Mouse (Mus musculus): ENCODE data around the gene Dpt. TPM values are rescaled to one million over a fixed set of nuclear protein-coding genes. Genes with fewer than 3 reads are reported as not detected.

Gene Dpt
- polyA plus RNA-seq (2014; fragmentation: Illumina TruSeq; extraction: RNeasy Lipid Tissue Mini Kit (QIAGEN cat#74804); ENCODE audit: low read depth, low replicate concordance): 246 TPM

DNA sequence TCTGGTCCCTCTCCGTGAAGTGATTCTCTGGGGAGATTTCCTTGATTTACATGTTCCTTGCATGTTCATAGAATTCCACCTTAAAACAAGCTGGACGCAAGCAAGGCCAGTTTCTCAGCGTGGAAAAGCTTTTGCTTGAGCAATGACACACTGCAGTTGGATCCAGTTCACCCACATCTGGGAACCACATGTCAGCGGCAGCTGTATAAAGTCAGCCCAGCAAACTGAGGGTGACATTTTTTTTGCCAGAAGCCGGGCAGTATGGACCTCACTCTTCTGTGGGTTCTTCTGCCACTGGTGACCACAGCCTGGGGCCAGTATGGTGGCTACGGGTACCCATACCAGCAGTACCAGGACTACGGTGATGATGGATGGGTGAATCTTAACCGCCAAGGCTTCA lies at the start of gene Dpt:
Gene Dpt (plus strand): TSS at position 174 of the 400 bp plus-strand sequence.

Other genes starting within 250 kb of the Dpt start
- gene Xcl1, start 138.9 kb downstream of the Dpt start, polyA plus RNA-seq (2014; fragmentation: Illumina TruSeq; extraction: RNeasy Lipid Tissue Mini Kit (QIAGEN cat#74804); ENCODE audit: low read depth, low replicate concordance): not detected

All from sigmoid colon, adult 10 weeks (tissue).